Mouse (Mus musculus) T-cell, adult 66 days (primary cell): ENCODE measurements around the gene Cxcl16. TPM values are rescaled to one million over a fixed set of nuclear protein-coding genes. Genes with fewer than 3 reads are reported as not detected.

Experiments
- total RNA-seq, 2 experiments: library from RNA; stranded (reverse); gene quantifications; 3 replicates in 1 of 2; 4 replicates in 1 of 2; pipeline ENCODE4 v1.2.4; 2023

Gene Cxcl16
- total RNA-seq = under 1 TPM in 1 of 2 experiments, not detected in 1; 0.76 TPM

DNA sequence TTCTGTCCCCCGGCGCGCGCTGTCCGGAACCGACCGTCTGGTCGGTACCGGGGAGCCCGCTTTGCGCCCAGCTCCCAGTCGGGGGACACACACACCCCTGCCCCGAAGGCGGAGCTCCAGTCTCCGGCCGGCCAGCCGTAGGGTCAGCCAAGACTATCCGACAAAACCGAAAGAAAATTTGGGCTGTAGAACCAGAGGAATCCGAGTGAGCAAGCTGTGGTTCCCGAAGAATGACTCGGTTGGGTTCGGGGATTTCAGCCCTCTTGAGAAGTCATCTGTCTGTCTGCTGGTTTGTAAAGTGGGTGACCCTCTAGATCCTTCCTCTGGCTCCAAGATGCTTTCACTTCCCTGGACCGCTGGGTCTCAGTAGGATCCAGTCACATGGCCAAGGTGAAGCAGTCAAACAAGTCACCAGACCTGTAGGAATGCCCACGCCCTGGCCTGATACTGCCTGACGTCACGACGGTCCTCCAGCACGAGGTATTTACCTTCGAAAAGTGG lies at the start of gene Cxcl16:
Gene Cxcl16 (minus strand): TSS at position 384 of the 501 bp plus-strand sequence.

DNA sequence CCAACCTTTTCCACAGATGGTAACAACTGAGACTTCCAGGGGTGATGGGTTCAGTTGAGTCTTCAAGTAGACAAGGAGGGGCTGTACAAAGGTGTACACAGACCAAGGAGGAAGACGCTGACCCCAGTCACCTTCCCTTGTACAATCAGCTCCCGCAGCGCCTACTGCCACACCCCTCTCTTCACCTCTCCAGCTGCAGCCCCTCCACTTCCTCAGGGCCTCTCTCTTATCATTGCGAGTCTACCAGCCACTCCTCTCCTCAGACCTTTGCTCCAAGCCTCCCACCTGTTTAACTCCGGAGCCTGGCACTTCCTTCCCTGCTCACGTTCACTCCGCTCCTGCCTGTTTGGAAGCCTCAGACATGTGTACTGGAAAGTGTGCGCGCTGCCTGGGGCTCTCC lies 45.2 kb upstream of the Cxcl16 start, which contains the start of gene Tm4sf5:
Gene Tm4sf5 (plus strand): TSS at position 275 of the 400 bp plus-strand sequence.

DNA sequence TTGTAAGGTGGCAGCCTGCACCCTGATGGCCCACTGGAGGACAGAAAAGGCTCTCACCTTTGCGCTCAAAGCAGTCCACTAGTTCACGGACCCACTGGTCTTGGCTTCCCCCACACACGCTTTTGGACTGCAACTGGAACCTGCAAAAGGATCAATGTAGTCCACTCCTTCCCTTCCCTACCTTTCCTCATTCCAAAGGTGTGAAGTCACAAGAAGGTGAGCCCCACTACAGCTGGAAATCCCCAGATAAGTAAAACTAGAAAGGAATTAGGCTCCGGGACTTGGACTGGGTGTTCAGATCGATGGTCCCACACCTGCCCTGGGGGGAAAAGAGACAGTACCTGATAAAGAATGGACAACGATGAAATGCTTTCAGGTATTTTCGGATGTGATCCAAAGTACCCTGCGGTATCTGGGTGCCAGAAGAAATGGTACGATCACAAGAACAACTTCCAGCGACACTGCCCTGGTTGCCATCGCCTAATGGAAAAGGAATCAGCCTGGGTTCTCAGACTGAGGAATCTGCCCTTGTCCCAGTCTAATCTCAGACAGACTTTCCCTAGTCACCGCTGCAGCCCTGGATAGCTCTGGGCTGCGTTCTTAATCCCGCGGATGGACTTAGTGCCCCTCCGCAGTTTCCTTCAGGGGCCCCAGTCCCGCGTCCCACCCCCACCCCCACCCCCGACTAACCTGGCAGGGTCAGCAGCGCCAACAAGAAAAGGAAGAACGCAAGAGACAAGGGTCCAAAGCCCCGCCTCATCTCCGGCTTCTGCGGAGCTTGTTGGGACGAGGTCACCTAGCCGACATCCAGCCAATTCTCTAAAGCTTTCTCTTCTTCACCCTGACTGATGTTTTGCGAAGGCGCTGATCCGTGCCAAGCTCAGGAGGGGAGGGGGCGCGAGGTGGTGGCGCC lies 840 bp downstream of the Cxcl16 start, which contains the start of gene Zmynd15:
Gene Zmynd15 (plus strand): TSS at position 746 of the 913 bp plus-strand sequence.

GRCm38 (mm10) chr11:70451797-70452498 lies 7.8 kb downstream of the Cxcl16 start, which contains the start of gene Med11:
Med11 (plus strand) TSS chr11:70451919.

GRCm38 (mm10) chr11:70432048-70432894 lies 27.5 kb downstream of the Cxcl16 start, which contains the start of gene Arrb2:
Arrb2 (plus strand) TSS chr11:70432635.

DNA sequence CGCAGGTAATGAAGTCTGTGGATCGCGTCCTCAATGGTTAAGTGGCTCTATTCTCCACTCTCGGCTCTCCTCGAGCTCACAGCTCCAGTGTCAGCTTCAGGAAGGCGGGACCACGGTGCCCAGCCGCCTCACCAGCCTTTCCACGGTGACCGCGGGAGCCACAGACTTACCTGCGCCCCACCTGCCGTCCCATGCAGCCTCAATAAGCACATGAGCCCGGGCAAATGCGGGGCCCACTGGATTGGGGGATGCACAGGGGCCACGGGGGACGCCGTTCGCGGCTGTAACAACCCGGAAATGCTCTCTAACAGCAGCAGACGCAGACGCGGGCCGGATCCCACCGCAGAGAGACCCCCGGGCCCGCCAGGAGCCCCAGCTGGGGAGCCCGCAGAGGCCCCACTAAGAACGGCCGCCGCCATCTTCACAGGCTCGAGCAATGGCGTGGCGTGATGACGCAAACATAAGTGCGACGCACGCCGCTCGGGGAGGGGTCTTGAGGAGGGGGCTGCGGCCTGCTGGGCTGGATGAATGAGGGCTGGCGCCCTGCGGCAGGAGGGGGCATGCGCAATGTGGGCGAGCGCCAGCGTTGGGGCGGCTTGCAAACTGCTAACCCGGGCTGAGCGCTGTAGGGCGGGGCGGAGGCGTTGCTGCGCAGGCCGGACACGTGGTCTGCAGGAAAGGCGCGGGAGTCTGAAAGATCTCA lies 50.0 kb downstream of the Cxcl16 start, which contains the start of gene Pelp1:
Gene Pelp1 (minus strand): TSS at position 438 of the 703 bp plus-strand sequence.

Other genes with a start within 250 kb of the Cxcl16 start
- not detected for gene Slc16a11, start 247.2 kb downstream of the Cxcl16 start, total RNA-seq
- gene Slc16a13, start 238.9 kb downstream of the Cxcl16 start, total RNA-seq = 1 to 10 TPM; 2.6 to 3.1 TPM
- under 1 TPM in 1 of 2 experiments, not detected in 1; 0.15 TPM for gene Bcl6b, start 230.2 kb downstream of the Cxcl16 start, total RNA-seq
- gene 0610010K14Rik, start 222.1 kb downstream of the Cxcl16 start, total RNA-seq = 10 to 100 TPM; 67.4 to 73.0 TPM
- gene Gm21988, start 220.2 kb downstream of the Cxcl16 start, total RNA-seq = 1 to 10 TPM; 3.9 to 5.7 TPM
- 10 to 100 TPM; 70.1 TPM for gene Rnasek, start 220.1 kb downstream of the Cxcl16 start, total RNA-seq
- not detected for gene Alox12, start 204.6 kb downstream of the Cxcl16 start, total RNA-seq
- not detected for gene Alox12e, start 137.4 kb downstream of the Cxcl16 start, total RNA-seq
- gene Alox15, start 108.0 kb downstream of the Cxcl16 start, total RNA-seq = not detected
- gene Pelp1, start 50.0 kb downstream of the Cxcl16 start, total RNA-seq = 10 to 100 TPM; 25.7 to 30.0 TPM
- gene Arrb2, start 27.3 kb downstream of the Cxcl16 start, total RNA-seq = 100 to 1,000 TPM; 318 to 334 TPM
- gene Med11, start 8.1 kb downstream of the Cxcl16 start, total RNA-seq = 10 to 100 TPM; 40.1 to 41.8 TPM
- gene Zmynd15, start 551 bp downstream of the Cxcl16 start, total RNA-seq = 1 to 10 TPM in 1 of 2 experiments, under 1 TPM in 1; 0.71 to 1.6 TPM
- not detected for gene Tm4sf5, start 45.3 kb upstream of the Cxcl16 start, total RNA-seq
- not detected for gene Vmo1, start 54.6 kb upstream of the Cxcl16 start, total RNA-seq
- gene Gltpd2, start 59.2 kb upstream of the Cxcl16 start, total RNA-seq = not detected
- gene Psmb6, start 65.4 kb upstream of the Cxcl16 start, total RNA-seq = 100 to 1,000 TPM; 130 to 135 TPM
- not detected for gene Gm40193, start 73.0 kb upstream of the Cxcl16 start, total RNA-seq
- gene Pld2, start 80.1 kb upstream of the Cxcl16 start, total RNA-seq = 1 to 10 TPM; 4.8 to 5.4 TPM
- 100 to 1,000 TPM; 172 to 178 TPM for gene Mink1, start 102.9 kb upstream of the Cxcl16 start, total RNA-seq
- 1 to 10 TPM; 2.6 to 3.3 TPM for gene 4930544D05Rik, start 155.9 kb upstream of the Cxcl16 start, total RNA-seq
- 1 to 10 TPM; 3.3 to 4.4 TPM for gene Chrne, start 159.2 kb upstream of the Cxcl16 start, total RNA-seq
- not detected for gene Gp1ba, start 179.1 kb upstream of the Cxcl16 start, total RNA-seq
- gene Rnf167, start 187.3 kb upstream of the Cxcl16 start, total RNA-seq = 100 to 1,000 TPM; 234 to 250 TPM
- 10 to 100 TPM; 64.3 to 67.8 TPM for gene Slc25a11, start 187.5 kb upstream of the Cxcl16 start, total RNA-seq
- gene Pfn1, start 194.7 kb upstream of the Cxcl16 start, total RNA-seq = 1,000 to 10,000 TPM; 1,694 to 1,755 TPM
- gene Eno3, start 197.2 kb upstream of the Cxcl16 start, total RNA-seq = 10 to 100 TPM; 30.7 to 31.4 TPM
- 10 to 100 TPM; 32.6 to 35.8 TPM for gene Spag7, start 209.4 kb upstream of the Cxcl16 start, total RNA-seq
- gene Camta2, start 228.1 kb upstream of the Cxcl16 start, total RNA-seq = 10 to 100 TPM; 43.9 to 48.0 TPM
- gene Inca1, start 240.2 kb upstream of the Cxcl16 start, total RNA-seq = under 1 TPM; 0.47 to 0.53 TPM
- 10 to 100 TPM; 29.5 to 33.2 TPM for gene Kif1c, start 240.6 kb upstream of the Cxcl16 start, total RNA-seq